Mouse (Mus musculus) heart, embryonic 14.5 days (tissue): Measurements from ENCODE around the gene Tdrkh. TPM values are rescaled to one million over a fixed set of nuclear protein-coding genes. Genes with fewer than 3 reads are reported as not detected.
A peak's percentile ranks its signal among the peaks of the same experiment; 100 is the strongest.

Experiments used
- ATAC-seq: fragments of 200-750 bp; cut with Nextera tagmentation; 2 replicates; pipeline ENCODE4 v1.8.0; 2017; ENCODE audit warnings: low read depth, moderate TSS enrichment; ENCODE audit not compliant: insufficient number of reproducible peaks, insufficient read depth, low FRiP score
- H3K27ac ChIP-seq, 2 experiments: fragments of 200-500 bp in 1 of 2; fragments of 300-500 bp in 1 of 2; sonication (generic) in 1 of 2; replicated peaks in 1 of 2; 2 replicates each; pipeline ENCODE4 v1.5.1; 2012 to 2014; ENCODE audit warnings: low read depth in 2 of 2, low read length in 2 of 2, control low read depth in 1 of 2, mild to moderate bottlenecking in 1 of 2, mixed read lengths in 1 of 2; ENCODE audit not compliant: control insufficient read depth in 1 of 2, insufficient read depth in 1 of 2
- H3K27me3 ChIP-seq: fragments of 300-500 bp; sonication (generic); 2 replicates; pipeline ENCODE4 v1.6.1; 2014; ENCODE audit warnings: mild to moderate bottlenecking, low read length, control low read depth; ENCODE audit not compliant: control insufficient read depth, insufficient read depth
- H3K36me3 ChIP-seq: fragments of 300-500 bp; sonication (generic); 2 replicates; pipeline ENCODE4 v1.6.1; 2014; ENCODE audit warnings: mild to moderate bottlenecking, control low read depth, low read length, mixed read lengths; ENCODE audit not compliant: control insufficient read depth, insufficient read depth
- H3K4me1 ChIP-seq, 2 experiments: fragments of 200-500 bp in 1 of 2; fragments of 300-500 bp in 1 of 2; sonication (generic) in 1 of 2; 2 replicates each; pipeline ENCODE4 v1.6.1; 2012 to 2014; ENCODE audit warnings: low read length in 2 of 2, control low read depth in 1 of 2, mixed read lengths in 1 of 2; ENCODE audit not compliant: control insufficient read depth in 2 of 2, insufficient read depth in 2 of 2
- H3K4me2 ChIP-seq: fragments of 300-500 bp; sonication (generic); 2 replicates; pipeline ENCODE4 v1.6.1; 2014; ENCODE audit warnings: mild to moderate bottlenecking, low read length
- H3K4me3 ChIP-seq, 2 experiments: fragments of 200-500 bp in 1 of 2; fragments of 300-500 bp in 1 of 2; sonication (generic) in 1 of 2; 2 replicates each; pipeline ENCODE4 v1.5.1; 2012 to 2014; ENCODE audit warnings: low read length in 2 of 2, mild to moderate bottlenecking in 2 of 2, control low read depth in 1 of 2, low read depth in 1 of 2, moderate library complexity in 1 of 2; ENCODE audit not compliant: control insufficient read depth in 1 of 2, insufficient read depth in 1 of 2
- H3K9ac ChIP-seq: fragments of 300-500 bp; sonication (generic); 2 replicates; pipeline ENCODE4 v1.6.1; 2014; ENCODE audit warnings: mild to moderate bottlenecking, low read length
- H3K9me3 ChIP-seq: fragments of 300-500 bp; sonication (generic); 2 replicates; pipeline ENCODE4 v1.6.1; 2016; ENCODE audit warnings: low read length, control low read depth; ENCODE audit not compliant: control insufficient read depth
- WGBS: fragments of 180-500 bp; shearing (Covaris S2); extraction: QIAGEN DNeasy Blood & Tissue Kit; methylation state at CpG from one replicate; pipeline ENCODE4 v1.1.7; 2014; 5-methylcytosine and 5-hydroxymethylcytosine counted together
- polyA plus RNA-seq: library from polyadenylated mRNA; unstranded; fragments of >200 nt; fragmentation: Nextera tagmentation; extraction: Ambion mirVana; gene quantifications from 2 replicates; pipeline ENCODE4 v1.2.1, GENCODE M21; 2014

Gene Tdrkh
- polyA plus RNA-seq, 1 experiment from 2014 or later = 8.8 TPM

- no peaks in the 10 kb centered on the region for H3K36me3 ChIP-seq
- WGBS = 46% methylated on average over 5 of the region's 5 CpGs
- H3K9me3 ChIP-seq = no peaks in the 10 kb centered on the region
- no peak for ATAC-seq
- H3K4me2 ChIP-seq = no peak overlapping the region
- H3K27ac ChIP-seq = no peak overlapping the region
- H3K27me3 ChIP-seq = no peaks in the 10 kb centered on the region
- no peaks in the 10 kb centered on the region for H3K4me1 ChIP-seq
- H3K4me3 ChIP-seq = no peak overlapping the region
- no peak overlapping the region for H3K9ac ChIP-seq
Measured at GRCm38 (mm10) chr3:94388047-94388446, 25.0 kb upstream of the Tdrkh start.

- Histone ChIP-seq H3K4me1 (no peaks in the 10 kb centered on the region), H3K4me2 (no peak overlapping the region), H3K27ac (no peak overlapping the region), H3K36me3 (no peaks in the 10 kb centered on the region), H3K9me3 (no peaks in the 10 kb centered on the region), H3K9ac (no peak overlapping the region), H3K27me3 (no peaks in the 10 kb centered on the region), H3K4me3 (no peak overlapping the region)
- no peak for ATAC-seq
- WGBS = 91% methylated on average over 16 of the region's 16 CpGs
Measured at GRCm38 (mm10) chr3:94389420-94389819, 23.7 kb upstream of the Tdrkh start.

- WGBS = 75% methylated on average over 5 of the region's 5 CpGs
- Histone ChIP-seq H3K9ac (no peak overlapping the region), H3K4me2 (no peak overlapping the region)
Measured at GRCm38 (mm10) chr3:94391001-94391400, 22.1 kb upstream of the Tdrkh start.

GRCm38 (mm10) chr3:94392128-94392527 lies 20.9 kb upstream of the Tdrkh start:
- ATAC-seq = no peak
- H3K27ac ChIP-seq = no peak overlapping the region
- 68% methylated on average over 2 of the region's 2 CpGs for WGBS
- H3K36me3 ChIP-seq = no peaks in the 10 kb centered on the region
- no peak overlapping the region for H3K4me2 ChIP-seq
- peaks cover 7% of the 10 kb centered on the region for H3K27me3 ChIP-seq
- H3K9ac ChIP-seq = no peak overlapping the region
- no peaks in the 10 kb centered on the region for H3K4me1 ChIP-seq
- H3K9me3 ChIP-seq = no peaks in the 10 kb centered on the region
- no peak overlapping the region for H3K4me3 ChIP-seq

More at GRCm38 (mm10) chr3:94391001-94391400, 22.1 kb upstream of the Tdrkh start:
- no peaks in the 10 kb centered on the region for H3K27me3 ChIP-seq
- no peak overlapping the region for H3K4me3 ChIP-seq
- no peaks in the 10 kb centered on the region for H3K9me3 ChIP-seq
- H3K27ac ChIP-seq = no peak overlapping the region
- H3K36me3 ChIP-seq = no peaks in the 10 kb centered on the region
- no peak for ATAC-seq
- H3K4me1 ChIP-seq = no peaks in the 10 kb centered on the region

- H3K27ac ChIP-seq = no peak overlapping the region
- H3K4me2 ChIP-seq = no peak overlapping the region
- H3K9me3 ChIP-seq = no peaks in the 10 kb centered on the region
- H3K4me1 ChIP-seq = no peaks in the 10 kb centered on the region
- WGBS = 69% methylated on average over 4 of the region's 4 CpGs
- H3K27me3 ChIP-seq = peaks cover 16% of the 10 kb centered on the region
- no peaks in the 10 kb centered on the region for H3K36me3 ChIP-seq
- H3K9ac ChIP-seq = no peak overlapping the region
- no peak for ATAC-seq
- H3K4me3 ChIP-seq = no peak overlapping the region
Measured at GRCm38 (mm10) chr3:94393049-94393448, 20.0 kb upstream of the Tdrkh start.

GRCm38 (mm10) chr3:94396336-94396735 lies 16.7 kb upstream of the Tdrkh start:
- 66% methylated on average over 1 of the region's 1 CpGs for WGBS
- no peak overlapping the region for H3K27ac ChIP-seq
- H3K9me3 ChIP-seq = no peaks in the 10 kb centered on the region
- H3K9ac ChIP-seq = no peak overlapping the region
- H3K27me3 ChIP-seq = peaks cover 48% of the 10 kb centered on the region
- no peaks in the 10 kb centered on the region for H3K4me1 ChIP-seq
- H3K4me2 ChIP-seq = no peak overlapping the region
- no peaks in the 10 kb centered on the region for H3K36me3 ChIP-seq
- H3K4me3 ChIP-seq = no peak overlapping the region
- no peak for ATAC-seq

- no peak overlapping the region for H3K27ac ChIP-seq
- H3K4me2 ChIP-seq = no peak overlapping the region
- no peak for ATAC-seq
- H3K36me3 ChIP-seq = no peaks in the 10 kb centered on the region
- no peaks in the 10 kb centered on the region for H3K9me3 ChIP-seq
- H3K27me3 ChIP-seq = peaks cover 53% of the 10 kb centered on the region
- no peaks in the 10 kb centered on the region for H3K4me1 ChIP-seq
- H3K9ac ChIP-seq = no peak overlapping the region
- 71% methylated on average over 4 of the region's 4 CpGs for WGBS
- no peak overlapping the region for H3K4me3 ChIP-seq
Measured at GRCm38 (mm10) chr3:94396851-94397250, 16.2 kb upstream of the Tdrkh start.

- Histone ChIP-seq H3K27me3 (peaks cover 65% of the 10 kb centered on the region), H3K9ac (peak within 1 kb of the TSS; percentile 56), H3K4me3 (peak within 1 kb of the TSS; percentile 35), H3K36me3 (no peaks in the 10 kb centered on the region), H3K27ac (no peak within 1 kb of the TSS), H3K4me2 (peak within 1 kb of the TSS; percentile 68), H3K9me3 (no peaks in the 10 kb centered on the region), H3K4me1 (no peaks in the 10 kb centered on the region)
- WGBS = 59% methylated on average over 6 of the region's 6 CpGs
- ATAC-seq = no peak
Measured at GRCm38 (mm10) chr3:94398217-94398616, 14.9 kb upstream of the Tdrkh start, which contains the start of gene Lingo4. Gene Lingo4 (plus strand): TSS chr3:94398517.
